Mouse (Mus musculus): Measurements from ENCODE around the gene Ccdc153.

GRCm38 (mm10) chr9:44233021-44233801 lies 7.3 kb upstream of the Ccdc153 start:
- TF ChIP-seq CTCF (IDR thresholded peaks at IDR 0.05; ENCODE audit: borderline replicate concordance, extremely low read depth, insufficient read depth, insufficient read length) (no peak), POLR2A (IDR thresholded peaks at IDR 0.05; ENCODE audit: borderline replicate concordance, extremely low read depth, insufficient read depth, insufficient read length, poor library complexity, severe bottlenecking) (no peak)

All from brain, embryonic 14.5 days (tissue).